Mouse (Mus musculus) neural tube, embryonic 10.5 days (tissue): Measurements from ENCODE around the gene Slc10a1.

Experiments
- DNase-seq: peaks from one replicate; pipeline ENCODE4 v3.0.0-alpha.2; 2017; ENCODE audit warnings: low spot score; ENCODE audit errors: extremely low spot score

Gene Slc10a1

DNA sequence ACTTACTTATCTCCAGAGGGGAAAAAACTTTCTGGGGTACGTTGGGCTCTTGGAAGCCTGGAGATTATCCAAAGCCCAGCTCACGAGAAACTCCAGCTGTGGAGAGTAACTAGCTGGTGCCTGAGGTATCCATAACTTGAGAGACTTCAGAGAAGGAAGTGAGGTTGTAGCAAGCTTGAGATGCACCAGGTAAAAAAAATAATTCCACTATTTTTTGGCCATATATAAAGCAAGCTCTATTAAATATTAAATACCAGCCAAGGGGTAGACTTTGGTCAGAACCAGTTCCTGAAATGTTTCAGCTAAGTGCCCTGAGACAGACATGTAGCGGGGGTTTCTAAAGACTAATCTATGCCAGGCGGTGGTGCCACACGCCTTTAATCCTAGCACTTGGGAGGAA lies at the start of gene Slc10a1:
Gene Slc10a1, minus strand, starts transcription at position 101 of the 400 bp plus-strand sequence.
- no peak for DNase-seq

DNA sequence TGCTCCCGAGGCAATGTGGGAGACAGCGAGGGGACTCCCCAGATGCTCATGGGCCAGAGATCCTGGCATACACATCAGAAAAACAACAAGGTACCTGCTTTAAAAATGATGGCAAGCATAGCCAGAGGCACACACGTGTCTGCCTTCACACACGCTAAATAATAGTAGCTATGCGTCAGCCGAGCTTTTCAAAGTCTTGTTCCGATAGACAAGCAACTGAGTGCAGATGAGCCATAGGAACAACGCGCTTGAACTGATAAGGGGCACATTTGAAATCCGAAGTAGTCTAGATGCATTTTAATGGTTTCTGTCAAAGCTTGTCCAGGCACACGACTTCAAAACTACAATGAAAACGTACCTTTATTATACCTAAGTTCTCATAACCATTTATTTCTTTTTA lies 49.1 kb upstream of the Slc10a1 start:
- no peak for DNase-seq

DNA sequence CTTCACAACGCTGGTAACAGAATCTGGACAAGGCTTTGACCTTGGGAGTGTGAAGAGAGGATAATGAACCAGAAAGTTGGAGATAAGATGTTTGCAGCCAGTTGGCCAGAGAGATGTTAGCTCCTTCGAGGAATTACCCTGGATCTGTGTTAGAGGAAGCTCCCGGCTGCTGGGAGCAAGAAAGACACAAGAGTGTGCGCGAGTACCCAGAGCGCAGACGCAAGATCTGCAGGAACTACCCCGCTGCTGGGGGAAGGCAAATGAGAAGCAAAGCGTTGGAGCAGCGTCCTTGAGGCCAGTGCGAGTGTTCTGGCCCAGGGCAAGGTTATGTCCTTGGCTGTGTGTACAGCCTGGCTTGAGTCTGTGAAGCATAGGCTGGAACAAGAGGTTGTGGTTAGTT lies 45.0 kb upstream of the Slc10a1 start:
- no peak for DNase-seq

DNA sequence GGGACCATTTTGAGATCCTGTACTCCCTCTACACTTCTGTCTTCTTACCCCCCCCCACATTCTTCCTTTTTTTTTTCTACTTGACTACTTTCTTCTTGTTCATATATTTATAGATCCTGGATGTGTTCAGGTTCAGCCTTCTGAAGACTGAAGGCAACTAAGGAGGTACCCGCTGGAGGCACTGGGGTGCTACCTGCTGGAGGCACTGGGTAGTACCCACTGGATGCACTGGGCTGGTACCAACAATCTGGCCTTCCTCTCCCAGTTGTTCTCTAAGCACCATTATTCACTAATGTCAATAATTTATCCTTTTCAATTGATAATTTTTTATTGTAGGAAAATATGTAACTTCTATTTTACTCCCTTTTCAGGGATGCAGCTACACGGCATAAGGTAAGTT lies 43.5 kb upstream of the Slc10a1 start:
- no peak for DNase-seq

DNA sequence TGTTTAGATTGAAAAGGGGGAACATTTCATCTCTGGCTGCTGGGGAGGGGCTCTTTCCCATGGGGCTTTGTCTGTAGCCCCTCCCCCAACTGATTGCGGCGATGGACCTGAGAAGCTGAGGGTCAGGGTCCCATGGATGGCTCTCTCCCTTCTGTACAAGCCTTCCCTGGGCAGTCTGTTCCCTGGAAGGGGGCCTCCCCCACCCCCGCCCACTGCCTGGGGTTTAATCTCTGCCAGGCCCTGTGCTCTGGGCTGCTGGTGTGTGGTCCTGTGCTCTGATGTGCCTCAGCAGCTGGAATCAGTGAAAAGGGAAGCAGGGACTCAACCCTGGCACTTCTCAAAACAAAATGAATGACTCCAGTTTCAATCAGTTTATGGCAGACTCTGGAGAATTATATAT lies 41.3 kb upstream of the Slc10a1 start:
- DNase-seq, result peak; percentile 37

DNA sequence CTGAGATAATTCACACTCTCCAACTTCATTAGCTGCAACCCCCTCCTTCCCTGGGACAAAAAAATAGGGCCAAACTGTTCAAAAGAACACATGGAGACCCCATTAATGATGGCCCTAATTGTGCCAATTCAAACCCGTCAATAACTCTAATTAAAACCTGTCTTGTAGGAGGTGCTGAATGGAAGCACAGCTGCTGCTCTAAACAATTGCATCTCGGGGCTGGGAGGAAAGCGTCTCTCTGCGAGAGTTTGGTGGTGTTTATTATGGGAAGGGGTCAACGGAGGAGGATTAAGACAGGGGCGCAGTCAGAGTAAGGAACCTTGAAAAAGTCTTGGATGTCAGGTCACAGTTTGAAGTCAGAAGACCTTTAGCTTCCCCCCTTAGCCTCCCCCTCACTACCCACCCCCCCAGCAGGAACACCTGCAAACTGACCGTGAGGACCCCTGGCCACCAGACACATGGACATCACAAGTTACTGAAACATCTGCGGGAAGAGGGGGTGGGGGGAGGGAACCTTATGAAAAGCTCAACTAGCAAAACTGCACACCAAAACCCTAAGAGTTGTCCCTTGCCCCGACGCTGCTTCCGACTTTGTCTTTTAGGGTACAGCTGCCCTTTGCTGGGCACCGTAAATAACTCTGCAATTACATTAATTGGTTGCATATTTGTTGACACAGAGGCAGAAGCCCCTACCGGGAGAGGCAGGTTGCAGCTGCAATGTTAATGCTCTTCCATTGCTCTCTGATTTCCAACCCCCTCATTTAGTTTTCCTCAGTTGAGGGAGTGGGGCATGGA lies 34.5 kb upstream of the Slc10a1 start:
- no peak for DNase-seq

DNA sequence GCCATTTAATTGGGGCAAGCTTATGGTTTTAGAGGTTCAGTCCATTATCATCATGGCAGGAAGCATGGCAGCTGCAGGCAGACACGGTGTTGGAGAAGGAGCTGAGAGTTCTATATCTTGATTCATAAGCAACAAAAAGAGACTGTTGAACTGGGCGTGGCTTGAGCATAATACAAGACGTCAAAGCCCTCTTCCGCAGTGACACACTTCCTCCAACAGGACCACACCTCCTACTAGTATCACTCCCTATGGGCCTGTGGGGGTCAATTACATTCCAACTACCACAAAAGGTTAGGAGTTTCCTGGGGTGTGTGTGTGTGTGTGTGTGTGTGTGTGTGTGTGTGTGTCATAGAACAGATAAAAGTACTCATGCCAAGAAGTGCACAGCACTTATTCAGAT lies 32.4 kb upstream of the Slc10a1 start:
- DNase-seq, result no peak

DNA sequence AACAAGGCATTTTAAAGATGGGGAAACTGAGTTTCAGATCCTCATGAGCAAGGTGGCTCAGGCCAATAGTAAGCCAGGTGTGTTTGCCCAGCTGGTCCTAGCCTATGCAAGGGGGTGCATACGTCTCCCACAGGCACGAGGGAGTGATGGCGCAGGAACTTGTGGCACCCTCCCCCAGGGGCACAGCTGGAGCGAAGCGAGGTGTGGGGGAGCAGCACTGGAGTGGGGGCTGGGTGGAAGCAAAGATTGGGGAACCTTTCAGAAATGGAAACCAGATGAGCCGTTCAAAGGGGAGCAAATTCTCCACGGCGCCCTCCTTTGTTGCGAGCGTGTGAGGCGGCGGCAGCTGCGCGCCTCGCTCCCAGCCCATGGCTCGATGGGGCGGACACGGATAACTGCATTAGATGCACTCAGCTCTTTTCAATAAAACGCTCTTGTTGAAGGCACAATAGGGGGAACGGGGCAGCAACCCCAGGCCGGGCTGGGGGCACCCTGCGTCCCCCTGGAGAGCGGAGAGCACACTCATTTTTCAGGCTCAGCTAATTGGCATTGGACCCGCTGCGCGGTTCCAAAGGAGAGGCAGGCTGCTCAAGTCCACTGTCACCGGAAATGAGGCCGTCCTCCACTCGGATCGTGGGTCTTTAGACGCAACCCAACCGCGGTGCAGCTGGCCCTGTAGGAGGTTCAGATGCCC lies 30.2 kb upstream of the Slc10a1 start:
- DNase-seq, result peak; percentile 64

DNA sequence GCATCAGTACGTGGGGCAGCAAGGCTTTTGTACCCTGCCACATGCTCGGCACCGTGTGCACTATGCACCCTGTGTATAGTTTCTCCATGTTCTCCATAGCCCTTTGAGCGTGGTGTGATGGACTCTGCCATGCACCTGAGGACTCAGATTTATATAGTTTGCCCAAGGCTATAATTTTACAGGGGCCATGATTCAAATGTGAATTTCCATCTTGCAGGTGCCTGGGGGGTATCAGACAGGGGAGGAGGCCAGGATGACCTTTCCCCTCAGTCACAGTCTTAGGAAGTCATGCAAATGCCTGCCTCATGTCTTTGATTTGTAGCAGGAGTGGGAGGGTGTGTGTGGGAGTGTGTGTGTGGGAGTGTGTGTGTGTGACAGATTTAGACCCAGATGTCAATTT lies 29.1 kb upstream of the Slc10a1 start:
- no peak for DNase-seq

DNA sequence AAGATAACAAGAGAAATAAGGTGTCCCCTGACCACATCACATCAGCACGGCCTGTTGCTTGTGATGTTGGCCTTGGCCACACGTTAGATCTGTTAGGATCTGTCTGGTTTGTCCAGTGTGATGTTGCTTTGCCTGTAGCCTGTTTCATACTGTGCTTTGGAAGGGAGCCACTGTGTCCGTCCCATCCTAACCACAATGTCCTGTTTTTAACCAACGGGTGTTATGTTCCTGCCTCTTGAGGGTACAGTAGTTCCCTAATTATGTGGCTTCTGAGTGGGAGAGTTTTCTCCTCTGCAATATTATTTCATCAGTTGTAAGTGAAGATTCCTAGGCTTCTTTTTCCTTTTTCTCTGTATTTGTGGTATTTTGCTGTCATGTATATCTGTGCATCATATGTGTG lies 26.8 kb upstream of the Slc10a1 start:
- no peak for DNase-seq

DNA sequence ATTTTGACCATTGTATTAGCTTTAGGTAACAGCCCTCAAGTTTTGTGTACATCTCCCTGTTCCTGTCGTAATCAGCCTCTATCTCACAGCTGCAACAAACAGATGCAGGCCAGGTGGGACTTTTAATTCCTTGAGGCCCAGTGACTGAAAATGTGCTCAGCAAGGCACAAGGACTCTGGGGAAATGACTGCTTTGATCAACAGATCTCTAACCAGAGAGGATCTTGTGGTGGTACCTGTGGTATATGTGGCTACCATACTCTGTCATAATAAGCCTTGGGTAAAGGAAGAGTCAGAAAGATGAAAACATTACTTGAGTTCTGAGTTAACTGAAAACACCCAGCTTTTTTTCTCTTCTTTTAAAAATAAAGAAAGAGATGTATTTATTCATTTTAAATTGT lies 25.3 kb upstream of the Slc10a1 start:
- DNase-seq, result no peak

DNA sequence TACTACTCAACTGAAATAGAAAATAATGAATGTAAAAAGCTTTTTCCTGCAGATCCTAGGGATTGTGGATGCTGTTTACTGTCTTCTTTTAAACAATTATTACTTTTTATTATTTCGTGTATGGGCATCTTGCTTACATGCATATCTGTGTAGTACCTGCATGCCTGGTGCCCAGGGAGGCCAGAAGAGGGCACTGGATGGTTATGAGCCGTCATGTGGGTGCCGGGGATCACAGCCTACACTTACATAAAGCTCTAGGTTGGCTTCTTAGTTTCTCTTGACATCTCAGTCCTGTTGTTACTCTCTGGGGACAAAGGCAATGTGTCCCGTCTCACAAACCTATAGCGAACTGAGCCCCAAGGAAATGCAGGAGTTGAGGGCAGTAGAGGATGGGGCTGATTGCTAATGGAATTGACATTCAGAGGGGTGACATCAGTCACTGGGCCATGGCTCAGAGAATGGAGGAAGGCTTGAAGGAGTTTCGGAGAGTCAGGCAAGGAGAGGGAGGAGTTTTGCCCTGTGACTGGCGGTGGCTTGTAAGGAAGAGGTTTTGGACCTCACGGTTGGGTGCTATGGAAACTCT lies 24.1 kb upstream of the Slc10a1 start:
- no peak for DNase-seq

DNA sequence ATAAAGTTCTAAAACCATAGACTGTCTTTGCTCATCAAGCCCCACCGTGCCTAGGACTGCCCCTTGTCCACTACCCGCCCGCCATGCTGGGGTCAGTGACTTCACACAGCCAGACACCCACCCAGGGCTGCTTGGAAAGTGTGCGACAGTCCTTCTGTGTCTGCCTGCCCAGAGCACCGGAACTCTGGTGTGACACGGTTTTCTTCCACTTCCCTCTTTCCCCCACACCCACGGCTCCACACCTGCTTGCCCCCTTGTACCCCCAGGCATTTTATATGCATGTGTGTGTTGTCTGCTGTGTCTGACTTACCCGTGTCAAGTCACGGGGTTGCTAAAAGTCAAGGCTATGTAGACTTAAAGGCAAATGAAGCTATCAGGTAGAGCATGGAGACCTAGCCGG lies 23.3 kb upstream of the Slc10a1 start:
- DNase-seq, result no peak

DNA sequence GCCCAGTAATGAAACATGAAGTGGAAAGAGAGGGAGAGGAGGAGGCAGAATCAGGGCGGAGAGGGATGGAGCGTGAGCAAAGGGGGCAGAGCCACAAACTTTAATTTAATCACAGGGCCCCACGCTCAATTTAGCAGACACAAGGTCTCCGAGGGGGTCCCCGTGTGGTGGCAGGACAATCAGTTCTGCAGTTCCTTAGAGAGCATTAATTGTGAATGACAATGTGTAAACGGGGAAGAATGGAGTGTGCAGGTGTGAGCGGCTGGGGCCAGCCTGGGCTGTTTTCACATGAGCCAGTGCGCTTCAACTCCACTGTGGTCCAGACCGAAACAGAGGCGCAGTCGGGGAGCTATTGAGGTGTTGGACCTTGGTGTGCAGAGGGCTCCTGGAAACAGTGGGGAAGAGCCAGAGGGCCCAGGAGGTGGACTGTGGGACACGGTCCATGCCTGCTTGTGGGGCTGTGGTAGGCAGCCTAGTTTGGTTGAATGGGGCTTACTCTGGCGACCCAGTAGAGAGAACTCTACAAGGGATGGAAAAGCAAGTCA lies 22.5 kb upstream of the Slc10a1 start:
- DNase-seq, result no peak

DNA sequence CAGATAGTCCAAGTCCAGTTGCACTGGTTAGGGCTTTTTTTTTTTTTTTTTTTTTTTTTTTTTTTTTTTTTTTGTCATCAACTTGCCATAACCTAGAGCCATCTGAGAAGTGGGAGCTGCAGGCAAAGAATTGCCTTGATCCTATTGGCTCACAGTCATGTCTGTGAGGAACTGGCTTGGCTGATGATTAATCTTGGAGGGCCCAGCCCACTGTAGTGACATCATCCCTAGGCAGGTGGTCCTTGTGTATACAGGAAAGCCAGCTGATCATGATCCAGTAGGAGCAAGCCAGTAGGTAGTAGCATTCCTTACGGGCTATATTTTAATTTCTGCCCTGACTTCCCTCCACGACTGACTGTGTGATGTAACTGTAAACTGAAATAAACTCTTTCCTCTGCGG lies 19.8 kb upstream of the Slc10a1 start:
- no peak for DNase-seq

DNA sequence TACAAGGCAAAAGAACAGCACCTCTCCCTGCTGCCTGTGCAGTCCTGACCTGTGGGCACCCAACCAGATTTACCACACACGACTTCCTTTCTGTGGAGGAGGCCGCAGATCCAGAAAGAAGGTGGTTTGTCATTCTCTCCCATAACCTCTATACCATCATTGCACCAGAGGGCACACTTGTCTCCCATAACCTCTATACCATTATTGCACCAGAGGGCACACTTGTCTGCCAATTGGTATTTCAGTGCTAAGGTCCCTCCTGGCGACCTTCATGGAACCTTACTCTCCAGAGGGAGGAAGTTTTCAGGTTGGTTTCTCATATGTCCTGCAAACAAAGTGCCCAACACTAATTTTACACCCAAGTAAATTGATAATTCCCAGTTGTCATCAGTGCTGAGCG lies 18.1 kb upstream of the Slc10a1 start:
- no peak for DNase-seq

DNA sequence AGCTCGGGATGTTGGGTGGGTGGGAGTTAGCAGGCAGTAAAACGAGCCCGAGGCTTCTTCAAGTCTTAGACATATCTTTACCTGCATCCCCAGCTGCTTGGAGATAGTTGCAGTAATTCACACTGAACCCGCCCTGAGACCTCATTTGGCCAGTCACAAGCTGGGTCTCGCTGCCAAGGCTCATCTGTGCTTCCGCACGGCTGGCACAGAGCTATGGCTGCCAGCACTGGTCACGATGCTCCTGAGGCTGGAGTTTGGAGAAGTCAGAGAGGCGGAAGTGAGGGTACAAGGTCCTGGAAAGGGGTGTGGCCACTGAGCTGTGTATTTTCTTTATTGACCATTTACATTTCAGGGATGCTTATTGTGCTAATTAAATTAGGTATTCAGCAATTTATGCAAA lies 15.2 kb upstream of the Slc10a1 start:
- no peak for DNase-seq

DNA sequence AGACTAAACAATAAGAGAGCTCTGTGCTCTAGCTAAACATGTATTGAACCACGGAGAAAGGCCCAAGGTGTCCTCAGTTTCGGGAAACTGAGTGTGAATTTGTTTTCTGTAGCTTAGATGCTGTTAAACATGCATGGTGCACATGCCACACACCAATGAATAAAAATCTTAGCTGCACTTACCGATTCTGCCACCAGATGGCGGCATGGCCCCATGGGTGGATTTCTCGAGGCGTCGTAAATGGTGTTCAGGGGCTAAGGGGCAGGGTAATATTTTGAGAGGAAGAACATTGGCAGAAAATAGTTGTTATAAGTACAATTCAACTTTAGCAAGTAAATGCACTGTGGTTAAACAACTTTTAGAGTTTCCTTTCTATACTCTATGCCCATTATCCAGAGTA lies 13.8 kb upstream of the Slc10a1 start:
- DNase-seq, result peak; percentile 85

DNA sequence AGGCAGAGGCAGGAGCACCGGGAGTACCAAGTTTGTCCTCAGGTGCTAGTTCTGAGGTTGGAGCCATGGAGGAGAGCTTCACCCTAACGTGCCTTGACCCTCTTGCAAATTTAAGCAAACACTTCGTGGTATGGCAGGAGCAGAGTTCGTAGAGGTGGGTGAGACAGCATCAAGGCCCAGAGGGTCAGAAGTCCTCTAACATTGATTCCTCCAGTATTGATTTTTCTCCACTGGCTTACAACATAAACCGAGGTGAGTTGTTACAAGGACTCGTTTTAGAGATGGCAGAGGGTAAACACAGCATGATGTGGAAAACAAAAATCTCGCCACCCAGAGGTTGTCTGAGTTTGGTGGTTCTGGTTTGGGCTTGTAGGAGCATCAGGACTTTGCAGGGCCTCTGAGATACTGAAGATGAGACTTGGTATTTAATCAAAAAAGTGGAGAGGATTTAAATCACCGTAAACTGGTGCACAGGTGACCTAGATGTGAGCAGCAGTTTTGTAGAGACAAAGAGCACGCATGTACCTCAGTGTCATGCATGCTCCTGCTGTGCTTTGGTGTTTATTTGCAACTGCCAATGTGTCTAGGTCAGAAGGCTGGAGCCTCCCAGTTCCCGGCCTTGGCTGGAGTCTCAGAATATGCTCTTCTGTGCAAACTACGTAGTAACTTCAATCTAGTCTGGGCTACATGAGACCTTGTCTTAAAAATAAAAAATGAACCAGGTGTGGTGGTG lies 7.6 kb upstream of the Slc10a1 start:
- DNase-seq, result no peak

DNA sequence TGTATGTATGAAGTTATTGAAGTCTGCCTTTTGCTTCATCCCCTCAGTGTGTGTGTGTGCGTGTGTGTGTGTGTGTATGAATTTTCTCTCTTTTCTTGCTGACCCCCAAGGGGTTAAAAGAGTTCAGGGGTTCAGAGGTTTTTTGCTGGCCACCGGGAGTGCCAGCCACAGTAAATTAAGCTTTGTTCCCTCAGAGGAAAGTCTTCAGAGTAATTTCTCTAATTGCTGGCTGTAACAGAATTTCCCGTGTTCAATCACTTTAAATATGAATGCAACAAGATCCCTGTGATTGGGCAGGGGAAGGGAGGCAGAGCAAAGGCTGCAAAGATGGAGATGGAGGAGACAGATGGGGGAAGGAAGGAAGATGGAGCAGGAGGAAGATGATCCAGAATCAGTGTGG lies 3.3 kb upstream of the Slc10a1 start:
- DNase-seq, result no peak

DNA sequence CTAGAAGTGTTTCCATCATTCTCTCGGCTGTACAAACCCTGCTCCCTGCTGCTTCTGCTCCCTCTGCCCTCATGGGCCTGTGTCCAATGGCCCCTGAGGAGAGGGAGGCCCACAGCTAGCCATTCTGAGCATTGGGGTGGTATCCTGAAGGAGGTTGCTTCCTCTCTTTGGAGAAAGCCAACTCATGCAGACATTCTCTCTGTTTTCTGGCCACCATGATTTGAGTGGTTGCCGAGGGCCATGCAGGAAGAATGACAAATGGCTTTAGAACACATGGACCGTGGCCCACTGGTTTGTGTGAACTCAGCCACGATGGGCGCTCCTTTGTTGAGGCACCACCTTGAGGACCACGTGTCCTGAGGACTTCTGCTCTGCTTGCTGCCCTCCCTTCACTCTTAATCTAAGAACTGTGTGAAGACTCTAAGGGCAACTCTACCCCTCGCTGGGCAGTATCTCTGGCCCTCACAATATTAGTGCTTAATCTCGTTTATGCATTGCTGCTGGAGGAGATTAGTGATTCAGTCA lies 1.7 kb upstream of the Slc10a1 start:
- no peak for DNase-seq

DNA sequence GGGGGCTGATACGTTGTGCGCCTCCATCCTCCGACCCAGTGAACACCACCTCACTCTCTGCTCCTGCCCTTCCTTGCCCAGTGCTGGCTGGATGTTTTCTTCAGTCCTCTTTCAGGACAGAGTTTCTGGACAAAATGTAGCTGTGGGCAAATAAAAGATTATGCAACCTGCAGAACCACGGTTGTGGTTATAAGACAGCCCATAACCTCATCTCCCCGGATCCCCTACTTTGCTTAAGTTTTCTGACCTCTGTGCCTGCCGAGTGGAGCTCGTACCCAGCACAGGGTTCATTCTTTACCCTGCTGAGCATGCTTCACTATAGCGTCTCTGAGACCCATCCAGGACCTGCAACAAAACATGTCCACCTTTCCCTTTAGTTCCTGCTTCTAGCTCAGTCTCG lies 587 bp downstream of the Slc10a1 start:
- DNase-seq, result no peak
